8 mouse cellular contexts compared by ENCODE assay signal in genomic region chr11:101665636-101665992, GRCm38 (mm10). TPM values are rescaled to one million over a fixed set of nuclear protein-coding genes. Genes with fewer than 3 reads are reported as not detected.
DNase-seq lines count a peak whose midpoint lies in the region; ATAC-seq lines count a peak whose summit lies in the region.

No protein-coding gene starts in this region.

- no peaks in the 10 kb centered on the region for H3K9me3 ChIP-seq in heart, embryonic 16.5 days (replicated peaks; ENCODE audit: control insufficient read depth, low read length)
- H3K9me3 ChIP-seq in hindbrain, embryonic 10.5 days, result no peaks in the 10 kb centered on the region
- H3K9me3 ChIP-seq in midbrain, embryonic 12.5 days, result no peaks in the 10 kb centered on the region

- intact Hi-C loops in heart, postnatal 36 days (cut with DNase I), result no loop called here

- peak overlapping the region; percentile 62 for H3K4me3 ChIP-seq in heart, embryonic 16.5 days (ENCODE audit: low read length)
- peak overlapping the region; percentile 72 for H3K4me3 ChIP-seq in hindbrain, embryonic 10.5 days
- H3K4me3 ChIP-seq in midbrain, embryonic 12.5 days, result peak overlapping the region; percentile 60

- peak; percentile 38; the same call in 1 of the 2 replicates for ATAC-seq in heart, embryonic 16.5 days (replicated peaks; ENCODE audit: extremely low read depth, insufficient read depth, low FRiP score)
- no peak for ATAC-seq in midbrain, embryonic 12.5 days (ENCODE audit: low FRiP score, low read depth)

- H3K27ac ChIP-seq in heart, embryonic 16.5 days (ENCODE audit: low read length), result peak overlapping the region; percentile 77
- peak overlapping the region; percentile 84 for H3K27ac ChIP-seq in hindbrain, embryonic 10.5 days
- H3K27ac ChIP-seq in midbrain, embryonic 12.5 days (replicated peaks), result peak overlapping the region; percentile 71

- peak overlapping the region; percentile 79 for H3K4me2 ChIP-seq in heart, embryonic 16.5 days (ENCODE audit: low read depth, low read length)
- peak overlapping the region; percentile 91 for H3K4me2 ChIP-seq in midbrain, embryonic 12.5 days (replicated peaks)

- H3K4me1 ChIP-seq in heart, embryonic 16.5 days (ENCODE audit: control insufficient read depth, insufficient read depth, low read length), result peaks cover 22% of the 10 kb centered on the region
- peaks cover 41% of the 10 kb centered on the region for H3K4me1 ChIP-seq in hindbrain, embryonic 10.5 days (replicated peaks)
- H3K4me1 ChIP-seq in midbrain, embryonic 12.5 days, result peaks cover 29% of the 10 kb centered on the region; the same call in 1 of the 2 replicates

- peak overlapping the region; percentile 74 for H3K9ac ChIP-seq in heart, embryonic 16.5 days (ENCODE audit: low read length)
- peak overlapping the region; percentile 72 for H3K9ac ChIP-seq in midbrain, embryonic 12.5 days (replicated peaks)

- H3K27me3 ChIP-seq in heart, embryonic 16.5 days (ENCODE audit: control insufficient read depth, insufficient read depth, low read length), result no peaks in the 10 kb centered on the region
- peaks cover 13% of the 10 kb centered on the region for H3K27me3 ChIP-seq in hindbrain, embryonic 10.5 days (ENCODE audit: insufficient read depth, poor library complexity, severe bottlenecking)
- H3K27me3 ChIP-seq in midbrain, embryonic 12.5 days, result peaks cover 14% of the 10 kb centered on the region

- under 1% methylated on average over 24 of the region's 24 CpGs for WGBS in heart, embryonic 16.5 days
- WGBS in hindbrain, embryonic 10.5 days, result 1% methylated on average over 24 of the region's 24 CpGs
- 2% methylated on average over 24 of the region's 24 CpGs for WGBS in midbrain, embryonic 12.5 days

- H3K36me3 ChIP-seq in heart, embryonic 16.5 days (ENCODE audit: control insufficient read depth, insufficient read depth), result no peaks in the 10 kb centered on the region
- H3K36me3 ChIP-seq in hindbrain, embryonic 10.5 days, result no peaks in the 10 kb centered on the region
- no peaks in the 10 kb centered on the region for H3K36me3 ChIP-seq in midbrain, embryonic 12.5 days

- no peak for DNase-seq in heart, postnatal 36 days
- peak; percentile 72 for DNase-seq in NIH3T3 (ENCODE audit: low read depth)
- no peak for DNase-seq in hindbrain, embryonic 10.5 days (ENCODE audit: low spot score)
- no peak for DNase-seq in embryo, embryonic 10.5 days (ENCODE audit: low spot score)
- no peak for DNase-seq in kidney, postnatal 4 days
- no peak for DNase-seq in layer of hippocampus, postnatal 25 days (ENCODE audit: extremely low spot score in 1 of 2, low spot score in 1 of 2)

RNA-seq across cellular contexts. Expression of gene Arl4d, which starts 0.3 kb away (rescaled TPM):
- 6.4 and 7.8 TPM in 2 replicates for polyA plus RNA-seq in heart, embryonic 16.5 days (2015; fragmentation: Nextera tagmentation; extraction: Ambion mirVana)
- 10 to 100 TPM; 23.4 to 23.5 TPM for total RNA-seq in heart, postnatal 36 days (2021)
- 7.9 and 9.4 TPM in 2 replicates for polyA plus RNA-seq in hindbrain, embryonic 10.5 days (2016; fragmentation: Nextera tagmentation; extraction: Ambion mirVana)
- 6.5 and 8.4 TPM in 2 replicates for polyA plus RNA-seq in midbrain, embryonic 12.5 days (2016; fragmentation: Nextera tagmentation; extraction: Ambion mirVana)
- total RNA-seq in layer of hippocampus, postnatal 25 days (2021), result 10 to 100 TPM; 10.4 to 11.9 TPM

RNA-seq across cellular contexts. Expression of gene Rdm1, which starts 38.6 kb away (rescaled TPM):
- polyA plus RNA-seq in heart, embryonic 16.5 days (2015; fragmentation: Nextera tagmentation; extraction: Ambion mirVana), result 48.5 and 53.1 TPM in 2 replicates
- 10 to 100 TPM; 41.6 to 47.3 TPM for total RNA-seq in heart, postnatal 36 days (2021)
- polyA plus RNA-seq in hindbrain, embryonic 10.5 days (2016; fragmentation: Nextera tagmentation; extraction: Ambion mirVana), result 34.2 and 39.4 TPM in 2 replicates
- 41.9 and 48.9 TPM in 2 replicates for polyA plus RNA-seq in midbrain, embryonic 12.5 days (2016; fragmentation: Nextera tagmentation; extraction: Ambion mirVana)
- 1 to 10 TPM; 8.1 to 8.2 TPM for total RNA-seq in layer of hippocampus, postnatal 25 days (2021)
